Mouse (Mus musculus): Measurements from ENCODE around the gene Cyth1. TPM values are rescaled to one million over a fixed set of nuclear protein-coding genes. Genes with fewer than 3 reads are reported as not detected.

The Cyth1 gene
- total and polyA plus RNA-seq, 2 experiments from 2014 or later, result 19.5 to 48.3 TPM

DNA sequence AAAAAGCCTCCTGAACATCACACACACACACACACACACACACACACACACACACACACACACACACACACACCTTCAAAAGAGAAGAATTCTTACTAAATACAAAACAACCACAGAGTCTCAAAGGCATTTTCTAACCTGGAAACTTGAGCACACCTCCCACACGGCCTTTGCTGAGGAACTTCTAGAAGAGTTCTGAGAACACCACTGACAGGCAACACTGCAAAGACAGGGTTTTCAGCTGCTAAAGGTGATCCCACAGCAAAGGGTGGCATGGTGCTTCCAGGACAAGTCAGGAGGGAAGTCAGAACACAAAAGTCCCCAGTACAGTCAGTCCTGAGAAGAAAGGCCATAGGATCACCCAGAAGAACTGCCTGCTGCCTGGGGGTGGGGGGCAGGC is 22.5 kb downstream of the Cyth1 start:
- Histone ChIP-seq H3K9me3 (ENCODE audit: low read length) (no peaks in the 10 kb centered on the region), H3K27ac (no peak overlapping the region), H3K27me3 (ENCODE audit: insufficient read depth, low read length) (no peaks in the 10 kb centered on the region), H3K4me3 (ENCODE audit: low read length) (no peak overlapping the region), H3K9ac (replicated peaks; ENCODE audit: low read length) (no peak overlapping the region), H3K4me1 (ENCODE audit: insufficient read depth, low read length) (no peaks in the 10 kb centered on the region), H3K4me2 (ENCODE audit: low read depth, low read length) (no peak overlapping the region), H3K36me3 (ENCODE audit: insufficient read depth, low read length) (no peaks in the 10 kb centered on the region)
- ATAC-seq (no peak), DNase-seq (ENCODE audit: low spot score) (no peak)
- 78% methylated on average over 1 of the region's 1 CpGs for WGBS
- TF ChIP-seq CTCF (IDR thresholded peaks at IDR 0.05; ENCODE audit: low read depth), result no peak

DNA sequence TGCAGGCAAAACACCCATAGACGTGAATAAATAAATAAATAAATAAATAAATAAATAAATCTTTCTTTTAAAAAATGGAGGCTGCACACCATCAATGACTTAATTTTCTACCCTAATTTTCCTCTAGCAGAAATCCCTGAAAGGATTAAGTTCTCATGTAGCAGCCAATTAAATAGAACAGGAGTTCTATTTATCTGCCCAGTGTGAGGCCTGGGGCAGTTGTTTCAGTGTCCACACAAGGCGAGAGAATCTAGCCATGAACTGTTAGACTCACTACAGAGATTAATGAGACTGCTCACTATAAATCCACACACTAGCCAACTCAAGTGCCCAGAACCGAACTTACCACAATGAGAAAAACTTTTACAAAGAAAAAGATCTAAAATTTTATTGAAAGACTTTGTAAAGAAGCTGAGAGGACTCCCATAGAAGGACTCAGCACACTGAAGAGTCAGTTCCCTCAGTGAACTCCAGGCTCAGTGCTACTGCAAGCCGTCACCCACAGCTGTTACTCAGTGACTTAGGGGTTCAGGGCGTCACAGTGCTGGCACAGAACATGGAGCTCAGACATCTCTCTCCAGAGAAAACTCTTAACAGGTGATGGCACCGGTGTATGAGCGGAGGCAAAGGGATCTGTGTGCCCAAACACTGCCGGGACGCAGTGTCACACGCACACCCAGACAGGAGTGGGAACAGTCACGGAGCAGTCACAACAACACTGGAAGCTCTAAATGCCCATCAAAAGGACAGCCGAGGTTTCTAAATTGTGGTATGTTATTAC is 23.1 kb downstream of the Cyth1 start:
- WGBS, result 63% methylated on average over 12 of the region's 12 CpGs
- DNase-seq (ENCODE audit: low spot score) (no peak), ATAC-seq (no peak)
- no peak overlapping the region for H3K27ac ChIP-seq
- H3K9me3 ChIP-seq (ENCODE audit: low read length), result no peaks in the 10 kb centered on the region
- H3K4me1 ChIP-seq (ENCODE audit: insufficient read depth, low read length), result no peaks in the 10 kb centered on the region
- H3K27me3 ChIP-seq (ENCODE audit: insufficient read depth, low read length), result no peaks in the 10 kb centered on the region
- no peak for TF ChIP-seq CTCF (IDR thresholded peaks at IDR 0.05; ENCODE audit: low read depth)
- H3K4me2 ChIP-seq (ENCODE audit: low read depth, low read length), result no peak overlapping the region
- H3K9ac ChIP-seq (replicated peaks; ENCODE audit: low read length), result no peak overlapping the region
- no peak overlapping the region for H3K4me3 ChIP-seq (ENCODE audit: low read length)
- H3K36me3 ChIP-seq (ENCODE audit: insufficient read depth, low read length), result no peaks in the 10 kb centered on the region

DNA sequence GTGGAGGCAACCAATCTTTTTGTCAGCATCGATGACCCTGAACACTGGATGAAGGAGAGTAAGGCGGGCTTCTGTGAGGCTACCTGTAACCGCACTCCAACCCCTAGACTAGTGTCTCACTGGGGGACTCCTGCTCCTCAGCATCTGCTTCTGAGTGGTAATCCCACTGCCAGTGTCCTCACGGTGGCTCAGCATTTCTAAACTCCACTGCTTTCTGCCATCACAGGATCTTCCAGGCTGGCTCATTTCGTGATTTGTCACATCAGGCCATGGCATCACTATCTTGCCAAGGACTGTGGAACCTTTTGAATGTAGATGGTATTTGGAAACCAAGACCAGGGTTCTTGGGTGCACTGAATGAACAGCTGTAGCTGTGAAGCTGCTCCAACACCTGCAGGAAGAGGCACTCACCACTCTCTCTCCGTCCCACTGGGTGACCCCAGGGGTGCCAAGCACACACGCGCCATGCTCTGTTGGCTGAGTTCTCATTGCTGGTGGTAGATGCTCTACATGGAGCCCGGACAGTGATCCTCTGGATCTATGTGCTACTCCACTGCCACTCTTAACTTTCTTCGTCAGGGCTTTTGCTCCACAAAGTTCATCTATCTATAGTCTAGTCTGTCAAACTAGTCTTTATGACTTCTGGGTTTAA is 24.9 kb downstream of the Cyth1 start:
- TF ChIP-seq CTCF (IDR thresholded peaks at IDR 0.05; ENCODE audit: low read depth), result no peak
- no peak overlapping the region for H3K9ac ChIP-seq (replicated peaks; ENCODE audit: low read length)
- WGBS, result 85% methylated on average over 10 of the region's 10 CpGs
- H3K36me3 ChIP-seq (ENCODE audit: insufficient read depth, low read length), result no peaks in the 10 kb centered on the region
- no peak overlapping the region for H3K4me2 ChIP-seq (ENCODE audit: low read depth, low read length)
- H3K27me3 ChIP-seq (ENCODE audit: insufficient read depth, low read length), result no peaks in the 10 kb centered on the region
- no peak overlapping the region for H3K27ac ChIP-seq
- no peak overlapping the region for H3K4me3 ChIP-seq (ENCODE audit: low read length)
- DNase-seq (ENCODE audit: low spot score) (no peak), ATAC-seq (no peak)
- H3K9me3 ChIP-seq (ENCODE audit: low read length), result no peaks in the 10 kb centered on the region
- no peaks in the 10 kb centered on the region for H3K4me1 ChIP-seq (ENCODE audit: insufficient read depth, low read length)

DNA sequence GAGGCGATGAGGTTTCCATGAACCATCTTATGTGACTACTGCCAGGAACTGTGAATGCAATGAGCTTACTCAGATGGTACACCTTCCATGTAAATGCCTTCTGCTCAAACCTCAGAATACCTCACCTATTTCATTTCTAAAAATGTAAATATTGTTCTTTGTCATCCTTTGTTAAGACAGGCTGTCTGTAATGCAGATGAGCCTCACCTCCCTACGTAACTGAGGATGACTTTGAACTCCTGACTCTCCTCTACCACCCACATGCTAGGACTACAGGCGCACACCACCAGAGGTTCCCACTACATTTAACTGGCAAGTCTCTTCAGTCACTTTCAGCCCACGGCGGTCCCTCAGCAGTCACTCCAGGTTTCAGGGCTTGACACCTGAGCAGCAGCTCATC is 25.5 kb downstream of the Cyth1 start:
- no peak for TF ChIP-seq CTCF (IDR thresholded peaks at IDR 0.05; ENCODE audit: low read depth)
- WGBS, result 80% methylated on average over 5 of the region's 5 CpGs
- Histone ChIP-seq H3K27me3 (ENCODE audit: insufficient read depth, low read length) (no peaks in the 10 kb centered on the region), H3K4me2 (ENCODE audit: low read depth, low read length) (no peak overlapping the region), H3K36me3 (ENCODE audit: insufficient read depth, low read length) (no peaks in the 10 kb centered on the region), H3K4me1 (ENCODE audit: insufficient read depth, low read length) (no peaks in the 10 kb centered on the region), H3K27ac (no peak overlapping the region), H3K9me3 (ENCODE audit: low read length) (no peaks in the 10 kb centered on the region), H3K9ac (replicated peaks; ENCODE audit: low read length) (no peak overlapping the region), H3K4me3 (ENCODE audit: low read length) (no peak overlapping the region)
- DNase-seq (ENCODE audit: low spot score), result no peak
- ATAC-seq, result no peak

DNA sequence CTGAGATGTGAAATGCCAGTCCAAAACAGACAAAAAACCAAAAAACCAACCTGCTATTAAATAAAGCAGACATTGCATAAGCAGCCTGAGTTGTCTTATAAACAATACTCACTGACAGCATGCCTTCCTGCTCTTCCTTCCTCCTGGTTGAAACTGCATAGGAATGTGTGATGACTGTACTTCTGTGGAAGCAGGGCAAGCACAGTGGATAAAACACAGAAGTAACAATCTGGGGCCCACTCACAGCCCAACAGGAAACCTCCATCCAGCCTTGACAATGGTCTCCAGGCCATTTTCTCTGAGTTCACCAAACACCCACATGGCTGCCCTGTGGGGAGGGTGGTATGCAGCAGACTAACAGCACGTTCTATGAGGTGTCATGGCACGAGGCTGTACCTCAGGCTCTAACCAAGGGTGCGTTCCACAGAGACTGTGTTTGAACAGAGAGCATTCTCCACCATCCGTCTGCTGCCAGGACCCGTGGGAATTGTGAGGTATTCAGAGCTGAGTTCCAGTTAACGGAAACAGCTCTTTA is 26.0 kb downstream of the Cyth1 start:
- TF ChIP-seq CTCF (IDR thresholded peaks at IDR 0.05; ENCODE audit: low read depth), result no peak
- no peak overlapping the region for H3K9ac ChIP-seq (replicated peaks; ENCODE audit: low read length)

DNA sequence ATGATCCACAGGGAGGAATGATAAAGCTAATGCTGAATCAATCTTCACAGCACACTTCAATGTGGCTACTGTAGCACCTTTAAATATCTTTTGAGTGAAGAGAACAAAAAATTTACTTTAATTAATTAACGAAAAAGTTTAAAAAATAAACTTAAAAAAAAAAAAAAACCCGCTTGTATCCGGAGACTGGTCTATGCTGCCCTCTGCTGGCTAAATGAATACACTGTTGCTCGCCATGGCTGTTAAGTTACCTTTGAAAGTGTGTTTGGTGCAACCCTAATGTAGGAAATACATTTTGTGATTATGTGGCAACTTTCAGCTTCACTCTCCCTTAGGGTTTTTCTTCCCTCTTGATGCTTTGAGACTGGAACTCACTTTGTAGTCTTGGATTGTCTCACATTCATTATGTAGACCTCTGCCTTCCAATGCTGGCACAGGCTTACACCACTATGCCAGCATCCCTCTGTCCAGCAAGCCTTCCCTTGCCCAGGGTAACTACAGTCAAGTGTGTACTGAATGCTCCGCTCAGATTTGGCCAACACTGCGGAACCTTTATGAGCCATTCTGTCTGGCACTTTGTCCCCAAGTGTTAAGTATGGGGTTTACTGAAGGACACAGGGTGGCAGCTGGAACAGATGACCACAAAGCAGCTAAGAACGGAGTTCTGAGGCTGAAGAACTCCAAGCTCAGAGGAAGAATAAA is 27.7 kb downstream of the Cyth1 start:
- no peak overlapping the region for H3K9ac ChIP-seq (replicated peaks; ENCODE audit: low read length)
- H3K36me3 ChIP-seq (ENCODE audit: insufficient read depth, low read length), result no peaks in the 10 kb centered on the region
- H3K4me2 ChIP-seq (ENCODE audit: low read depth, low read length), result no peak overlapping the region
- WGBS, result 19% methylated on average over 7 of the region's 7 CpGs
- no peaks in the 10 kb centered on the region for H3K4me1 ChIP-seq (ENCODE audit: insufficient read depth, low read length)
- no peaks in the 10 kb centered on the region for H3K27me3 ChIP-seq (ENCODE audit: insufficient read depth, low read length)
- peak; percentile 76; the same call in 1 of the 2 replicates for ATAC-seq
- H3K27ac ChIP-seq, result peak overlapping the region; percentile 8; the same call in 1 of the 2 replicates
- H3K4me3 ChIP-seq (ENCODE audit: low read length), result no peak overlapping the region
- H3K9me3 ChIP-seq (ENCODE audit: low read length), result no peaks in the 10 kb centered on the region
- peak; percentile 90 for DNase-seq (ENCODE audit: low spot score)
- peak; percentile 83 for TF ChIP-seq CTCF (IDR thresholded peaks at IDR 0.05; ENCODE audit: low read depth)

More for the DNA sequence above, 26.0 kb downstream of the Cyth1 start:
- Histone ChIP-seq H3K4me2 (ENCODE audit: low read depth, low read length) (no peak overlapping the region), H3K27ac (no peak overlapping the region), H3K4me3 (ENCODE audit: low read length) (no peak overlapping the region), H3K36me3 (ENCODE audit: insufficient read depth, low read length) (no peaks in the 10 kb centered on the region), H3K4me1 (ENCODE audit: insufficient read depth, low read length) (no peaks in the 10 kb centered on the region), H3K9me3 (ENCODE audit: low read length) (no peaks in the 10 kb centered on the region), H3K27me3 (ENCODE audit: insufficient read depth, low read length) (no peaks in the 10 kb centered on the region)
- ATAC-seq (no peak), DNase-seq (ENCODE audit: low spot score) (no peak)
- 51% methylated on average over 6 of the region's 6 CpGs for WGBS
